Comparison of ENCODE assay signal across 10 mouse cellular contexts in genomic region chr11:5074882-5075281, GRCm38 (mm10). TPM values are rescaled to one million over a fixed set of nuclear protein-coding genes. Genes with fewer than 3 reads are reported as not detected.
DNase-seq lines count a peak whose midpoint lies in the region; ATAC-seq and TF ChIP-seq lines count a peak whose summit lies in the region.
"Had no signal": no experiment of that assay in that cellular context is flagged by ENCODE, and none has a peak within 500 bp of the region (broad histone marks: within the 10 kb centered on the region; RNA-seq: fewer than 3 reads in every experiment).

No protein-coding gene starts in this region.

- no peaks in the 10 kb centered on the region for H3K9me3 ChIP-seq in intestine, postnatal 0 days (ENCODE audit: control insufficient read depth)
- no peaks in the 10 kb centered on the region for H3K9me3 ChIP-seq in intestine, embryonic 16.5 days (ENCODE audit: control insufficient read depth, low read length)
- H3K9me3 ChIP-seq in liver, postnatal 0 days (ENCODE audit: low read length): no peaks in the 10 kb centered on the region

- 65% methylated on average over 4 of the region's 4 CpGs for WGBS in intestine, postnatal 0 days
- 72% methylated on average over 4 of the region's 4 CpGs for WGBS in intestine, embryonic 16.5 days
- WGBS in liver, postnatal 0 days (ENCODE audit: insufficient replicate concordance): 69% methylated on average over 4 of the region's 4 CpGs

- ATAC-seq in intestine, postnatal 0 days: no peak
- ATAC-seq in intestine, embryonic 16.5 days: no peak
- ATAC-seq in liver, postnatal 0 days: no peak

- TF ChIP-seq EP300 in liver, postnatal 0 days (IDR thresholded peaks at IDR 0.05; ENCODE audit: low read depth): no peak

- no peak overlapping the region for H3K9ac ChIP-seq in intestine, postnatal 0 days (ENCODE audit: low read depth, low read length)
- H3K9ac ChIP-seq in intestine, embryonic 16.5 days (ENCODE audit: low read depth, low read length): no peak overlapping the region
- H3K9ac ChIP-seq in liver, postnatal 0 days (replicated peaks): no peak overlapping the region

- no peak overlapping the region for H3K4me2 ChIP-seq in intestine, postnatal 0 days (replicated peaks; ENCODE audit: low read depth)
- no peak overlapping the region for H3K4me2 ChIP-seq in intestine, embryonic 16.5 days (ENCODE audit: low read depth, low read length)
- H3K4me2 ChIP-seq in liver, postnatal 0 days (ENCODE audit: low read depth, low read length): no peak overlapping the region

- H3K27ac ChIP-seq in intestine, postnatal 0 days (ENCODE audit: low read depth, low read length): no peak overlapping the region
- H3K27ac ChIP-seq in intestine, embryonic 16.5 days (ENCODE audit: low read length): no peak overlapping the region
- no peak overlapping the region for H3K27ac ChIP-seq in liver, postnatal 0 days (ENCODE audit: low read depth)
- H3K27ac ChIP-seq: macrophage had no signal

- TF ChIP-seq CTCF in intestine, postnatal 0 days (IDR thresholded peaks at IDR 0.05; ENCODE audit: low read depth): peak; percentile 70
- TF ChIP-seq CTCF in liver, postnatal 0 days (IDR thresholded peaks at IDR 0.05; ENCODE audit: low read depth): peak; percentile 73

- no peaks in the 10 kb centered on the region for H3K27me3 ChIP-seq in intestine, postnatal 0 days (replicated peaks; ENCODE audit: control insufficient read depth, insufficient read depth, low read length)
- no peaks in the 10 kb centered on the region for H3K27me3 ChIP-seq in intestine, embryonic 16.5 days (replicated peaks; ENCODE audit: control insufficient read depth, insufficient read depth, low read length)
- no peaks in the 10 kb centered on the region for H3K27me3 ChIP-seq in liver, postnatal 0 days (ENCODE audit: insufficient read depth, low read length)

- peak; percentile 33 for DNase-seq in CD4-positive helper T cell, adult 2 months (ENCODE audit: low read depth, low spot score)
- peak; percentile 50 for DNase-seq in NIH3T3 (ENCODE audit: low read depth)
- DNase-seq in liver, postnatal 0 days: no peak
- DNase-seq in adrenal gland, adult 2 months: no peak
- no peak for DNase-seq in spleen, postnatal 4 days (ENCODE audit: low spot score in 2 of 2)
- no peak for DNase-seq in layer of hippocampus, postnatal 14 days (ENCODE audit: low spot score in 2 of 2)
- DNase-seq: kidney, adult 11 months had no signal

- H3K36me3 ChIP-seq in intestine, postnatal 0 days (ENCODE audit: control insufficient read depth, insufficient read depth): peaks cover 75% of the 10 kb centered on the region
- peaks cover 29% of the 10 kb centered on the region for H3K36me3 ChIP-seq in intestine, embryonic 16.5 days (ENCODE audit: control insufficient read depth, insufficient read depth, low read length)
- peaks cover 80% of the 10 kb centered on the region for H3K36me3 ChIP-seq in liver, postnatal 0 days (replicated peaks; ENCODE audit: insufficient read depth, low read length)

- H3K4me3 ChIP-seq in intestine, postnatal 0 days (ENCODE audit: low read depth, low read length): no peak overlapping the region
- no peak overlapping the region for H3K4me3 ChIP-seq in intestine, embryonic 16.5 days (ENCODE audit: low read length)
- H3K4me3 ChIP-seq in liver, postnatal 0 days (ENCODE audit: low read depth, low read length): no peak overlapping the region

- H3K4me1 ChIP-seq in intestine, postnatal 0 days (replicated peaks; ENCODE audit: control insufficient read depth, insufficient read depth, low read length): no peaks in the 10 kb centered on the region
- no peaks in the 10 kb centered on the region for H3K4me1 ChIP-seq in intestine, embryonic 16.5 days (ENCODE audit: control insufficient read depth, insufficient read depth, low read length)
- no peaks in the 10 kb centered on the region for H3K4me1 ChIP-seq in liver, postnatal 0 days (ENCODE audit: insufficient read depth)

RNA-seq across cellular contexts. Expression of gene Gas2l1, which starts 9.8 kb away (rescaled TPM):
- 18.9 and 22.8 TPM in 2 replicates for polyA plus RNA-seq in intestine, postnatal 0 days (2015; fragmentation: Nextera tagmentation; extraction: Ambion mirVana)
- polyA plus RNA-seq in intestine, embryonic 16.5 days (2015; fragmentation: Nextera tagmentation; extraction: Ambion mirVana): 17.5 and 21.0 TPM in 2 replicates
- 14.9 TPM in 2 replicates for polyA plus RNA-seq in liver, postnatal 0 days (2015; fragmentation: Nextera tagmentation; extraction: Ambion mirVana)
- 10 to 100 TPM; 42.6 to 58.4 TPM for total RNA-seq in adrenal gland, adult 2 months (2021)
- polyA plus RNA-seq in adrenal gland, adult 2 months (2012; rRNA removed): 108 and 131 TPM in 2 replicates
- 10 to 100 TPM; 70.7 to 71.0 TPM for total RNA-seq in layer of hippocampus, postnatal 14 days (2021)

RNA-seq across cellular contexts. Expression of gene Rasl10a, which starts 17.0 kb away (rescaled TPM):
- polyA plus RNA-seq in intestine, postnatal 0 days (2015; fragmentation: Nextera tagmentation; extraction: Ambion mirVana): 0.93 and 1.2 TPM in 2 replicates
- polyA plus RNA-seq in intestine, embryonic 16.5 days (2015; fragmentation: Nextera tagmentation; extraction: Ambion mirVana): 0.69 and 0.71 TPM in 2 replicates
- polyA plus RNA-seq in liver, postnatal 0 days (2015; fragmentation: Nextera tagmentation; extraction: Ambion mirVana): 0.58 and 0.66 TPM in 2 replicates
- under 1 TPM; 0.35 to 0.52 TPM for total RNA-seq in adrenal gland, adult 2 months (2021)
- 2.2 and 2.6 TPM in 2 replicates for polyA plus RNA-seq in adrenal gland, adult 2 months (2012; rRNA removed)
- total RNA-seq in layer of hippocampus, postnatal 14 days (2021): 10 to 100 TPM; 45.5 to 53.6 TPM
- polyA plus RNA-seq: macrophage had no signal

RNA-seq across cellular contexts. Expression of gene Rhbdd3, which starts 23.8 kb away (rescaled TPM):
- 17.1 and 17.5 TPM in 2 replicates for polyA plus RNA-seq in intestine, postnatal 0 days (2015; fragmentation: Nextera tagmentation; extraction: Ambion mirVana)
- polyA plus RNA-seq in intestine, embryonic 16.5 days (2015; fragmentation: Nextera tagmentation; extraction: Ambion mirVana): 27.8 and 32.5 TPM in 2 replicates
- polyA plus RNA-seq in liver, postnatal 0 days (2015; fragmentation: Nextera tagmentation; extraction: Ambion mirVana): 14.4 and 14.9 TPM in 2 replicates
- total RNA-seq in adrenal gland, adult 2 months (2021): 10 to 100 TPM; 18.2 to 24.8 TPM
- 38.1 and 60.4 TPM in 2 replicates for polyA plus RNA-seq in adrenal gland, adult 2 months (2012; rRNA removed)
- 10 to 100 TPM; 21.9 to 28.1 TPM for total RNA-seq in layer of hippocampus, postnatal 14 days (2021)

RNA-seq across cellular contexts. Expression of gene Ewsr1, which starts 24.2 kb away (rescaled TPM):
- polyA plus RNA-seq in intestine, postnatal 0 days (2015; fragmentation: Nextera tagmentation; extraction: Ambion mirVana): 185 and 196 TPM in 2 replicates
- 499 and 529 TPM in 2 replicates for polyA plus RNA-seq in intestine, embryonic 16.5 days (2015; fragmentation: Nextera tagmentation; extraction: Ambion mirVana)
- 146 and 157 TPM in 2 replicates for polyA plus RNA-seq in liver, postnatal 0 days (2015; fragmentation: Nextera tagmentation; extraction: Ambion mirVana)
- total RNA-seq in adrenal gland, adult 2 months (2021): 100 to 1,000 TPM; 193 to 525 TPM
- 395 and 441 TPM in 2 replicates for polyA plus RNA-seq in adrenal gland, adult 2 months (2012; rRNA removed)
- 100 to 1,000 TPM; 289 to 305 TPM for total RNA-seq in layer of hippocampus, postnatal 14 days (2021)

Comparison
In these comparisons a context has a peak if more than half of its experiments do, and no peak if none do; other contexts are left out.
1. DNase-seq: peak in CD4-positive helper T cell, adult 2 months (single experiment) and NIH3T3 (single experiment); none in liver, postnatal 0 days (single experiment), adrenal gland, adult 2 months (single experiment), spleen, postnatal 4 days (0 of 2) and layer of hippocampus, postnatal 14 days (0 of 2).